Mouse (Mus musculus): ENCODE results near the gene Ovol3. TPM values are rescaled to one million over a fixed set of nuclear protein-coding genes. Genes with fewer than 3 reads are reported as not detected.

Ovol3 gene
- total RNA-seq, 4 experiments from 2014 or later, result not detected

DNA sequence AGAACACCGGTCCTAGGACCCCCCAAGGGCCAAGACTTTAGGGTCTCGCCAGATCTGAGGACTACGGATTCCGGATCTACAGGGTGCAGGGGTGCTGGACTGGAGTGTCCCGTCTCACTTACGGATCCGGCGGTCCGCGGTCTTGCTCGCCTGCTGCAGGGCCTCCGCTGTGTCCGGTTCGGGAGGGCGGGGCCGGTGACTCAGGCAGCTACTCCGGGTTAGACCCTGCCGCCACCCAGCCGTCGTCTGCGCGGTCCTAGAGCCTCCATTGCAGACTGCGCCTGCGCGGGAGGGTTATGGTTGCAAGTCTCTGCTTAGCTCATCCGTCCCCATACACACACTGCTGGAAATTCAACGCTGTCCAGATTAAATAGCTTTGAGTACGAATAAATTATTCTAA, 40.6 kb downstream of the Ovol3 start:
- peak; percentile 90 to 95 for DNase-seq (ENCODE audit: low spot score in 2 of 2)

- DNase-seq (ENCODE audit: low spot score in 2 of 2), result no peak
These were observed 41.3 kb downstream of the Ovol3 start for GRCm38 (mm10) chr7:30194101-30194831.

DNA sequence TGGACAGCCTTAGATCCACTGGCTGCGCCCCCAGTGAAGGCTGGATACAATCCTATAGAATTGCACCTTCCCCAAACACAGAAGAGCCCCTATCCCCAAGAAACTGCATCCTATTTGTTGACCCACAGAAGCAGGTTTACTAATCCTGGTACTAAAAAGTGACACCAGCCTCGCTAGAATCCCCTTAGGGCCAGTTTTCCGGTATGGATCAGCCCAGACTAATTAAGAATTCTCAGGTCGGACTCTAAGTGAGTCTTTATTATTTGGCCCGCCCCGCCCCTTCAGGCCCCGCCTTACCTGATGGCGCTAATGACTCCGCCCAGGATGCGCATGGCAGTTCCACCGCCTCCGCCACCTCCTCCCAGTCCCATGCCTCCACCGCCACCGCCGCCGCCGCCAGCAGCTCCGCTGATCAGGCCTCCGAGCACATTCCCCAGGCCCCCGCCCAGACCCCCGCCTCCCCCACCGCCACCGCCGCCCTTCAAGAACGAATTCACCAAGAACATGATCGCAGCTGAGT, 41.9 kb downstream of the Ovol3 start:
- peak; percentile 56 to 63 for DNase-seq (ENCODE audit: low spot score in 2 of 2)

DNA sequence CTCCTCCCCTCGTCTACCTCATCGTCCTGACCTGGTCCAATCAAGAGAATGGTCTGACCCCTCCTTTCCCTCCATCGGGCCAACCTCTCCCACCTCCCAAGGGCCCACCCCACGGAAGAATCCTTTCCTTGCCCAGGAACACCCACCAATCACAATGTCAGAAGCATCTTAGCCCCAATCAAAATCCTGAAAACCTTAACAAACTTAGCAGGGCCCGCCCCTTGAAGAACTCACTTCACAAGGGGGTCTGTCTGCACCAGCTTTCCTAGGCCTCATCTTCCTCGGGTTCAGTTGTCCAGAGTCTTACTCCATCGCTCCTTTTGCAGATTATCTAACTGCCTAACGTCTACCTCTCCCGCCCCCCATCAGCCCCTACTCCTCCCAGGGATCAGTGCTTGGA, 42.5 kb downstream of the Ovol3 start:
- DNase-seq (ENCODE audit: low spot score in 2 of 2), result no peak

GRCm38 (mm10) chr7:30192088-30192487, 43.4 kb downstream of the Ovol3 start:
- DNase-seq (ENCODE audit: low spot score in 2 of 2), result no peak

DNA sequence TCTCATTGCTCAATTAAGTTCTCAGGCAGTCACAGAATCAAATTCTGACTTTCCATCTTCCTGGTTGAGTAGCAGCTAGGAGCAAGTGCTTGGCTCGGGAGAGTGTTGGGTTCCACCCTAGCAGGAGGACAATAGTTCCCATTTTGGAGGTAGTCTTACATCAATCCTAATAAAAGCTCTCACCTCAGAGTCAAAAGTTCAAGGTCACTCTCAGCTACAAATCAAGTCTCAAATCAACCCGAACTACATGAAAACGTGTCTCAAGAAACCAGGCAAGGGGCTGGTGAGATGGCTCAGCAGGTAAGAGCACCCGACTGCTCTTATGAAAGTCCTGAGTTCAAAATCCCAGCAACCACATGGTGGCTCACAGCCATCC, 46.4 kb downstream of the Ovol3 start:
- DNase-seq (ENCODE audit: low spot score in 2 of 2), result no peak

- DNase-seq (ENCODE audit: low spot score in 2 of 2), result no peak
These were observed 47.0 kb downstream of the Ovol3 start for GRCm38 (mm10) chr7:30188344-30189115.

GRCm38 (mm10) chr7:30184641-30185348, 50.7 kb downstream of the Ovol3 start:
- DNase-seq (ENCODE audit: low spot score in 2 of 2), result no peak

DNA sequence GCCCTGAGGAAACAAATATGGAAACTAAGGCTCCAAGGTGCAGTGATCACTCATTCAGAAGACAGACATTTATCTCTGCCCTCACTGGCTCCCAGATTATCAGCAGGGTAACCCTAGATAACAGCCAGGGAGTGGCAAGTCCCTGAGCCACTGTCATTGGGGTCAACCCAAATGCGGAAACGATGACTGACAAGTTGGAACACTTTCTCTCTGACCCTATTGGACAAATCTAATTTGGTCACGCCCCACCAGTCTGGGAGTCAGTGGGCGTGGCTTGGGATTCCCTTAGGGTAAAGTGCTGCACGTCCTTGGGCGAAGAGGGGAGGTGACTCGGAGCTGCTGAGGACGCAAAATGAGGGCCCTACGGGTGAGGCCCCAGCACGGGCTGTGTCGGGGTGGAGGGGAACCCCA, 51.6 kb downstream of the Ovol3 start, which contains the start of gene Cox7a1:
Gene Cox7a1, plus strand, starts transcription at position 266 of the 411 bp plus-strand sequence.
- DNase-seq (ENCODE audit: low spot score in 2 of 2), result peak; percentile 91 to 92

Other genes starting within 250 kb of the Ovol3 start
- 1 to 10 TPM; 1.2 to 2.1 (median 1.6) TPM for gene Zfp14, start 184.3 kb downstream of the Ovol3 start, total RNA-seq (2022)
- 1 to 10 TPM in 3 of 4 experiments, under 1 TPM in 1; 0.19 to 2.2 (median 1.6) TPM for gene Zfp82, start 162.8 kb downstream of the Ovol3 start, total RNA-seq (2022)
- gene Gm26920, start 145.3 kb downstream of the Ovol3 start, total RNA-seq (2022), result 1 to 10 TPM in 1 of 4 experiments, not detected in 3; 1.9 TPM
- gene Zfp566, start 145.2 kb downstream of the Ovol3 start, total RNA-seq (2022), result 1 to 10 TPM; 2.3 to 3.7 (median 3.0) TPM
- 10 to 100 TPM; 34.0 to 49.3 (median 42.0) TPM for gene Zfp260, start 140.9 kb downstream of the Ovol3 start, total RNA-seq (2022)
- 1 to 10 TPM in 1 of 4 experiments, under 1 TPM in 3; 0.87 to 1.1 (median 0.95) TPM for gene Zfp382, start 113.8 kb downstream of the Ovol3 start, total RNA-seq (2022)
- gene Zfp146, start 66.0 kb downstream of the Ovol3 start, total RNA-seq (2022), result 10 to 100 TPM; 22.6 to 31.4 (median 26.4) TPM
- 100 to 1,000 TPM; 730 to 997 (median 888) TPM for gene Cox7a1, start 51.6 kb downstream of the Ovol3 start, total RNA-seq (2022)
- gene Capns1, start 36.9 kb downstream of the Ovol3 start, total RNA-seq (2022), result 100 to 1,000 TPM; 164 to 196 (median 175) TPM
- 10 to 100 TPM; 55.8 to 67.4 (median 62.3) TPM for gene Polr2i, start 3.8 kb downstream of the Ovol3 start, total RNA-seq (2022)
- 10 to 100 TPM; 26.8 to 38.6 (median 31.1) TPM for gene Tbcb, start 3.5 kb downstream of the Ovol3 start, total RNA-seq (2022)
- gene Thap8, start 44.4 kb upstream of the Ovol3 start, total RNA-seq (2022), result not detected
- gene Wdr62, start 44.7 kb upstream of the Ovol3 start, total RNA-seq (2022), result 1 to 10 TPM in 3 of 4 experiments, under 1 TPM in 1; 0.90 to 2.3 (median 1.4) TPM
- gene Clip3, start 56.0 kb upstream of the Ovol3 start, total RNA-seq (2022), result 1 to 10 TPM; 1.1 to 7.3 (median 3.4) TPM
- 10 to 100 TPM; 21.4 to 31.1 (median 26.4) TPM for gene Alkbh6, start 73.0 kb upstream of the Ovol3 start, total RNA-seq (2022)
- 1 to 10 TPM in 2 of 4 experiments, under 1 TPM in 1, not detected in 1; 0.73 to 1.7 (median 1.3) TPM for gene Syne4, start 79.1 kb upstream of the Ovol3 start, total RNA-seq (2022)
- gene E130208F15Rik, start 86.0 kb upstream of the Ovol3 start, total RNA-seq (2022), result under 1 TPM; 0.32 to 0.92 (median 0.53) TPM
- 1 to 10 TPM; 5.9 to 8.7 (median 7.5) TPM for gene Sdhaf1, start 88.2 kb upstream of the Ovol3 start, total RNA-seq (2022)
- gene Lrfn3, start 127.0 kb upstream of the Ovol3 start, total RNA-seq (2022), result 1 to 10 TPM; 4.5 to 7.5 (median 5.6) TPM
- 1 to 10 TPM in 2 of 4 experiments, under 1 TPM in 2; 0.82 to 5.5 (median 2.1) TPM for gene Tyrobp, start 178.0 kb upstream of the Ovol3 start, total RNA-seq (2022)
- gene Hcst, start 184.1 kb upstream of the Ovol3 start, total RNA-seq (2022), result not detected
- gene Nfkbid, start 186.0 kb upstream of the Ovol3 start, total RNA-seq (2022), result under 1 TPM in 1 of 4 experiments, not detected in 3; 0.40 TPM
- 1 to 10 TPM in 1 of 4 experiments, under 1 TPM in 3; 0.46 to 1.5 (median 0.71) TPM for gene Aplp1, start 209.8 kb upstream of the Ovol3 start, total RNA-seq (2022)
- not detected for gene Kirrel2, start 222.0 kb upstream of the Ovol3 start, total RNA-seq (2022)
- not detected for gene Nphs1, start 222.6 kb upstream of the Ovol3 start, total RNA-seq (2022)

Measured in gastrocnemius, adult 8-10 months (tissue).